Mouse (Mus musculus): ENCODE measurements around the gene Plin3.

Gene Plin3

GRCm38 (mm10) chr17:56292531-56293222 is at the start of gene Plin3:
TSS of gene Plin3 (minus strand) at chr17:56292873.
- DNase-seq = peak; percentile 53

- DNase-seq = no peak
These were observed 48.0 kb upstream of the Plin3 start for GRCm38 (mm10) chr17:56340717-56341116.

GRCm38 (mm10) chr17:56338909-56339308 is 46.2 kb upstream of the Plin3 start:
- DNase-seq = peak; percentile 75

- no peak for DNase-seq
These were observed 45.1 kb upstream of the Plin3 start for GRCm38 (mm10) chr17:56337791-56338190.

DNA sequence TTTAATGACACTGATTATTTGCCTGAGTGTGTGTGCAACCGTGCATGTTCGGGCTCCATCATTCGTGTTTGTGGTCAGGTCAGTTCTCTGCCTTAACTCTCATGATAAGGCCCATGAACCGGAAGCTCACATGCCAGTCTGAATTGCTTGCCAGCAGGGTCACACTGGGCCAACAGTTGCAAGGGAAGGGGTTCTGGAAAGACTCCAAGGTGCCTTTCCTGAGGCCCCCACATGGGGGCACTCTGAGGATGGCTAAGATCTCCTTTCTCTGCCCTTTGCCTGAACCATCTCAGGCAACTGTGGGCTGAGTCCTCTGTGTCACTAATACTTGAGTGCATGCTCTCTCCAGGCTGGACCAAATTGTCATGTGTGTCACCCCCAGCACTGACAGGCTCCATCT is 44.5 kb upstream of the Plin3 start:
- peak; percentile 64 for DNase-seq

- peak; percentile 29 for DNase-seq
These were observed 40.3 kb upstream of the Plin3 start for GRCm38 (mm10) chr17:56332987-56333386.

DNA sequence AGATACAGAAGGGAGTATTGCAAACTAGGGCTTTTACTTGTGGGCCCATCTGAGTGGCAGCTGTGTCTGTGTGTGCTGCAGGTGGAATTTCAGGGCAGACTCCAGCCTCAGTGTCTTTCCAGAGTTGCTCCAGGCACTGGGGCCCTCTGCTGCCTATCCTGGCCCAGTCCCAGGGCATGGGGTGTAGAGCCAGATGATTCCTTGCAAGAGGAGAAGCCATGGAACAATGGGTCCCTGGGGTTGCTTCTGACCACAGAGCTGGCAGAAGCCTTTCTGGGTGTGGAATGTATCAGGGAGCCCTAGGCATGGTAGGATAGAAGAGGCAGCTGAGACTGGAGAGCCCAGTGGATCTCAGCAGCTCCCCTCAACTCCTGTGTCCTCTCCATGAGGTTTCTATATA is 38.6 kb upstream of the Plin3 start:
- no peak for DNase-seq

DNA sequence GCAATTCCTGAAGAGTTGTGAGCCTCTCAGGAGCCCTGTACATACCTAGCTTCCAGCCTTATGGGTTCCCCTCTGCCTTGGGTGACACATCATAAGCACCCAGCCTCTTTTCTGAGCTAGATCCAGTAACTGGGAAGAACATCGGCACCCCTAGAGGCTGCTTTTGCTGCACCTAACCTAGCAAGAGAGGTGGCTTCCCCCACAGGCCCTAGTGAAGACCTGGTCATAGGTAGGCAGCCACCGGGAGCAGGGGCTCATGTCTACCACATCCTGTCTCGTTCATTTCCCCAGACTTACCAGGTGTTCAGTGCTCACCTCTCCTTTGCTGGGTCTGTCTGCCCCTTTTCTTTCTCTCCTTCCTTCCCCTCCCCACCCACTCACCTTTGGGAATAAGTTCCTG is 37.7 kb upstream of the Plin3 start:
- DNase-seq = peak; percentile 41

DNA sequence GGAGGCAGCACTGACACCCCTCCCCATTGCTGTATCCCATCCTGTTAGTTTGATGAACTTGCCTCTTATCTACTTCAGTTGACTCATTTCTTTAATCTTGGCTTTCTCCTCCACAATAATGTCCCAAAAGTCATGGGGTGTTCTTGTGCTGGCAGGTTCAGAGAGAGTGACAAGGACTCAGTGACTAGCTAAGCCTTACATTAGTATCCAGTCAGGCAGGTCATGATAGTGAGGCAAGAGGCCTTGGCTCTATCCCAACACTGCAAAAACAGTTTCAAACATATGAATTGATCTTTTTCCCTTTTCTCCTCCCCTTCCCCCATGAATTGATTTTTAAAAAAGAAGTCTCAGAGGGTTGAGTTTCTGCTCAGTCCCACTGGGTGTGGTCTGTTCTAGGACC is 36.6 kb upstream of the Plin3 start:
- no peak for DNase-seq

- no peak for DNase-seq
These were observed 33.8 kb upstream of the Plin3 start for GRCm38 (mm10) chr17:56326153-56327147.

- peak; percentile 99 for DNase-seq
These were observed 32.9 kb upstream of the Plin3 start, which contains the start of gene Kdm4b for GRCm38 (mm10) chr17:56325450-56326152. TSS of gene Kdm4b (plus strand) at chr17:56326062.

- DNase-seq = no peak
These were observed 31.7 kb upstream of the Plin3 start for GRCm38 (mm10) chr17:56324419-56324818.

GRCm38 (mm10) chr17:56309191-56309945 is 16.7 kb upstream of the Plin3 start:
- DNase-seq = no peak

DNA sequence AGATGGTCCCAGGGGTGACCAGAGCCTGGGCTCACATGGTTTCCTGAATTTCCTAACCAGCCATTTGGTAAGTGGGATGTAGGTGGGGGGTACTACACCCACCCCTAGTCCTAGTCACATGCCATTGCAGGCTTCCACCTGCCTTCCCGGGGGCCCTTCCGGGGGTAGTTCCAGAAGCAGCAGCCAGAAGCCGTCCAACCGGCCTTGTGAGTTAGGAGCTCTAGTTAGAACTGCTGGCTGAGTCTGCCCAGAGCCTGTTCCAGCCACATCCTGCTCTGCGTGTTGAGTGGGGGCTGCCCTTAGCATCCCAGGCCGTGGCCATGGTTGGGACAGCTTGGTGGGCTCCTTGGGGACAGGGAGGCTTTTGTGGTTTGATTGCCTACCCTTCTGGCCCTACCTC is 15.4 kb upstream of the Plin3 start:
- DNase-seq = no peak

GRCm38 (mm10) chr17:56305826-56306225 is 13.2 kb upstream of the Plin3 start:
- peak; percentile 50 for DNase-seq

DNA sequence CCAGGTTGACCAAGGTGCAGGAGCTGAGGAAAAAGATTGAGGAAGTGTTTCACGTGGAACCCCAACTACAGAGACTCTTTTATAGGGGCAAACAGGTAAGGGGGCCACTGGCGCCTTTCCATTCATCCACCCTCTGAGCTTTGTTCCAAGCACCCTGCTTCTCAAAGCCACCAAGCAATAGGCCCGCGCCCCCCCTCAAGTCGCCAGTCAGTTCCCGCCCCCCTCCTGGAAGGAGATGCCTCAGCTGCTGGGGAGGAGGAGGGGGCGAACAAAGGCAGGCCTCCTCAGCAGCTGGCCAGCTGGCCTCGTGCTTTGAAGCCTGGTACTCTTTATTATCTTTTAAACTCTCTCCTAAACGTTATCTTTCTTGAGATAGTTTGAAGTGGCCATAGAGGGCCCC is 12.5 kb upstream of the Plin3 start:
- DNase-seq = no peak

DNA sequence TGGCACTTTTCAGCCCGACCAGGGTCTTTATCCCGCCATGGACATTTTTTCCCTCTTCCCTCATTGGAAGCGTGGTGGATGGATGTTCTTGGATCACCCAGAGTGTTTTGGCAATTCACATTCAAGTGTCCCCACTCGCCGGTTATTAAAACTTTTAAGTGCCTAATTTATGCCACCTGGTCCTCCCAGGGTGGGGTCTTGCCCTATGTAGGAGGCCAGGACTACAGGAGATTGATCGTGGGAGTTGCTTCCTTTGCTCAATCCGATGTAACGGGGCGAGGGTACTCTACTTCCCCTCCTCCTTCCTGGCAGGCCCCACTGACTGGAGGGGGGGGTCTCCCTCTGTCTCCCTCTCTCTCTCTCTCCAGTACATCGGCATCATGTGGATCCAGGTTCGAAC is 12.0 kb upstream of the Plin3 start:
- DNase-seq = no peak

- peak; percentile 98 for DNase-seq
These were observed 11.3 kb upstream of the Plin3 start for GRCm38 (mm10) chr17:56303847-56304586.

DNA sequence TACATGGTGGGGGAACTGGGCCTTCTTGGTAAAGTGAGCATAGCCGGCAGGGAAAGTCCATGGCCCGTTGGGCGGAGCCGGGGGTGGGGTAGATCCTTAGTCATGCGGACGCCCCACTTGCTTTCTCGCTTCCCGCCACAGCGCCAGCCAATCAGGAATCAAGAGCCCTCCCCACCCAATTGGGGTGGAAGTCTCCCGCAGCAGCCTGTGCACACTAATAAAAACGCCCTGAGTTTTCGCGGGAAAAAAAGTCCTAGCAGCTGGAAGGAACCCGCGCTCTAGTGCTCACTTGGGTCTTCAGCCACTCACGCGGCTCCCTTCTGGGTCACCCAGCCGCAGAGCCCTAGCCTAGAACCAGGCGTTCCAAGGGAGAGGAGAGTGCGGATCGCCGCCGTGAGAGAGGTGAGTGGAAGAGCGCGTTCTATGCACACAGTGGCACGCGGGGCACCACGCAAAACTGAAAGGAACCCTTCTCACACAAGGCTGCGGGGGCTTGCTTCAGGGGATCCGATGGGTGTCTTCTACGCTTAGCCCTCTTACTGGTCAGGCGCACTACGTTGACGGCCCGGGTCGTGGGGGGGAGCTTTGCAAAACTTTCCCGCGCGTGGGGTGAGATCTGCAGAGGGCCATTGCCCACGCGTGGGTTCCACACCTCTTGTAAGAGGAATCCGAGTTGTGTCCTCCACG is 10.6 kb upstream of the Plin3 start, which contains the start of gene Uhrf1:
Uhrf1 (plus strand) TSS at position 162 of the 687 bp plus-strand sequence.
- peak; percentile 83 for DNase-seq

GRCm38 (mm10) chr17:56302363-56302996 is 9.8 kb upstream of the Plin3 start:
- no peak for DNase-seq
